Mouse (Mus musculus): ENCODE results near the gene Sipa1l3.

- no peak for TF ChIP-seq CTCF (IDR thresholded peaks at IDR 0.05; ENCODE audit: extremely low read depth, insufficient read depth, low read length)
- no peak for TF ChIP-seq POLR2A (IDR thresholded peaks at IDR 0.05; ENCODE audit: extremely low read depth, insufficient read depth, low read length)
Observed at GRCm38 (mm10) chr7:29338984-29339679, 179.3 kb downstream of the Sipa1l3 start.

Measured in cortical plate, adult 2 months (tissue).